Mouse (Mus musculus): Measurements from ENCODE around the gene Tdp2. TPM values are rescaled to one million over a fixed set of nuclear protein-coding genes. Genes with fewer than 3 reads are reported as not detected.

The Tdp2 gene
- total RNA-seq, 2 experiments from 2014 or later, result 20.9 to 23.7 TPM

- no peak for DNase-seq
Measured at GRCm38 (mm10) chr13:24882411-24882810, 50.9 kb downstream of the Tdp2 start.

- DNase-seq, result no peak
Measured at GRCm38 (mm10) chr13:24889554-24889953, 58.1 kb downstream of the Tdp2 start.

Other genes with a start within 250 kb of the Tdp2 start
- gene Ripor2, start 249.5 kb upstream of the Tdp2 start, total RNA-seq (2021), result 10 to 100 TPM; 75.7 to 81.1 TPM
- gene Armh2, start 90.4 kb upstream of the Tdp2 start, total RNA-seq (2021), result not detected
- 1 to 10 TPM; 1.9 to 2.9 TPM for gene Gmnn, start 69.8 kb upstream of the Tdp2 start, total RNA-seq (2021)
- gene BC005537, start 30.0 kb upstream of the Tdp2 start, total RNA-seq (2021), result 100 to 1,000 TPM; 162 to 176 TPM
- 100 to 1,000 TPM; 109 to 111 TPM for gene Acot13, start 139 bp upstream of the Tdp2 start, total RNA-seq (2021)
- 10 to 100 TPM; 26.8 to 28.0 TPM for gene D130043K22Rik, start 13.5 kb downstream of the Tdp2 start, total RNA-seq (2021)
- gene Aldh5a1, start 106.0 kb downstream of the Tdp2 start, total RNA-seq (2021), result 10 to 100 TPM; 60.9 to 64.0 TPM
- 10 to 100 TPM; 15.5 to 17.3 TPM for gene Gpld1, start 111.5 kb downstream of the Tdp2 start, total RNA-seq (2021)
- 10 to 100 TPM; 57.9 to 63.5 TPM for gene Mrs2, start 188.7 kb downstream of the Tdp2 start, total RNA-seq (2021)
- gene Dcdc2a, start 224.3 kb downstream of the Tdp2 start, total RNA-seq (2021), result 10 to 100 TPM in 1 of 2 experiments, 1 to 10 TPM in 1; 9.9 to 10.3 TPM